Mouse (Mus musculus): ENCODE measurements around the gene Cox18. TPM values are rescaled to one million over a fixed set of nuclear protein-coding genes. Genes with fewer than 3 reads are reported as not detected.

Gene Cox18
- total RNA-seq (2023; ENCODE audit: inconsistent age) = 21.5 to 28.3 TPM (median 23.1 TPM) in 4 replicates

GRCm38 (mm10) chr5:90223534-90224381 is at the start of gene Cox18:
Cox18 (minus strand) TSS chr5:90224001.

Other genes starting within 250 kb of the Cox18 start
- 134 to 159 TPM (median 143 TPM) in 4 replicates for gene Ankrd17, start 142.6 kb upstream of the Cox18 start, total RNA-seq (2023; ENCODE audit: inconsistent age)
- 3.5 to 5.0 TPM (median 4.0 TPM) in 4 replicates for gene Gm9958, start 143.2 kb upstream of the Cox18 start, total RNA-seq (2023; ENCODE audit: inconsistent age)
- gene Alb, start 236.9 kb upstream of the Cox18 start, total RNA-seq (2023; ENCODE audit: inconsistent age) = not detected in 4 replicates